Mouse (Mus musculus) frontal cortex, postnatal 25 days (tissue): ENCODE results near the gene Plxna2.

Experiments
- DNase-seq, 2 experiments: peaks; one replicate each; pipeline ENCODE4 v3.0.0; 2022; ENCODE audit warnings: low spot score in 2 of 2

Gene Plxna2

DNA sequence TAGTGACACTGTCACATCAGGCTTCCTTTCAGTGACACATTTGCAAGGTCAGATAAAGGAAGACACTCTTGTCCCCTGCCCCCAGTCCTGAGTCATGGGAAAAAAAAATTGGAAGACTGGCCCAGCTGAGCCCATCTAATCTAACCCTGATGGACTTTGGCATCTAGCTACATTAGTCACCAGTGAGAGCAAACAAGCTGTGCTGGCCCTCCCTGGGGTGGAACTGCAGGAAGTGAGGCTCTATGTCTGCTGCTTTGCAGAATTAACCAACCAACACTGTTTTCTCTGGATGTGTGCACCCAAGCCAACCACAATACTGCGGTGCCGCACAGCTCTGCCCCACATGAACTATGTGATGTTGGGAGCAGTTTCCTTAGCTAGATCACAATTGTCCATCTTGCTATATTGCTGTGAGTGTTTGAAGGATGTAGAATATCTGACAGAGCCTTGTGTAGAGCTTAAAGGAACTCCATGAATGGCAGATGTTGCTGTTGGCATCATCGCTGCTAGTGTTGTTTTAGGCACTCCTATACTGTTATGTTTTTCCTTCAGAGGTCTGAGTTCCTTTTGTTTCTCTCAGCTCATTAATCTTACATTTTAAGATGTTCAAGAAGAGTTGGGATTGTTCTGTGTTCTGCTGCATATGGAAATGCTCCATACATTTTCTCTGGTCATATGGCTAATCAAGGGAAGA is 42.6 kb downstream of the Plxna2 start:
- no peak for DNase-seq

GRCm38 (mm10) chr1:194663021-194663420 is 45.0 kb downstream of the Plxna2 start:
- DNase-seq = no peak

DNA sequence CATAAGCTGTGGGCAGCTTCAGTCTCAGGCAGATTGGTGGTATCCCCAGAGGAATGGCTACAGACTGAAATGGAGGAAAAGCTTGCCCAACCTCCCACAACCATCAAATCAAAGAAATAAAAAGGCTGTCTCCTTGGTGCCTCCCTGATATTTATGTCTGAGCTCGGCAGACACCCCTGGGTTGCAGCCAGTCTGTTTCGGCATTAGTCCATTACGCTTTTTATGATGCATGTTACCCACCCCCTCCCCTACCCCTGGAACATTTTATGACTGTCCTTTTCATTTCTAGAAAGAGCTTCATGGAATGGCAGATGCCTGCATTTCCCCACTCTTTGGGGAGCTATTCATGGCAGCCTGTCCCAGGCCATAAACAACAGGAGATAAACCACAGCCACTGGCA is 47.7 kb downstream of the Plxna2 start:
- DNase-seq = no peak

GRCm38 (mm10) chr1:194671783-194672524 is 53.9 kb downstream of the Plxna2 start:
- no peak for DNase-seq

DNA sequence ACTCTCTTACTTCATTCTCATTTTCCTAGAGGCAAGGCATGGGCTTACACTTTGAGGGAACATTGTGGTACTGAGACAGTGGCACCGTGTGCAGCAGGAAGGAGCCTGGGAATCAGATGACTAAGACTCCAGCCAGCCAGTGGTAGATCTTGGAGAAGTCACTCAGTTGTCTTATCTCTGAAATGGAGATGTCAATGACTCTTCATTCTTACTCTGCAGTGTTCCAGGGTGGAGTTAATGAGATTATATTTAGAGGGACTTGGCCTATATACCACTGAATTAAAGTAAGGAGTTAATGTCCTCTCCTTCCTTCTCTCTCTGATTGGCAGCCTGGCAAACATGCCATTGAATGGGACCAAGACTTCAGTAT is 54.5 kb downstream of the Plxna2 start:
- no peak for DNase-seq

GRCm38 (mm10) chr1:194673229-194673628 is 55.2 kb downstream of the Plxna2 start:
- DNase-seq = no peak

DNA sequence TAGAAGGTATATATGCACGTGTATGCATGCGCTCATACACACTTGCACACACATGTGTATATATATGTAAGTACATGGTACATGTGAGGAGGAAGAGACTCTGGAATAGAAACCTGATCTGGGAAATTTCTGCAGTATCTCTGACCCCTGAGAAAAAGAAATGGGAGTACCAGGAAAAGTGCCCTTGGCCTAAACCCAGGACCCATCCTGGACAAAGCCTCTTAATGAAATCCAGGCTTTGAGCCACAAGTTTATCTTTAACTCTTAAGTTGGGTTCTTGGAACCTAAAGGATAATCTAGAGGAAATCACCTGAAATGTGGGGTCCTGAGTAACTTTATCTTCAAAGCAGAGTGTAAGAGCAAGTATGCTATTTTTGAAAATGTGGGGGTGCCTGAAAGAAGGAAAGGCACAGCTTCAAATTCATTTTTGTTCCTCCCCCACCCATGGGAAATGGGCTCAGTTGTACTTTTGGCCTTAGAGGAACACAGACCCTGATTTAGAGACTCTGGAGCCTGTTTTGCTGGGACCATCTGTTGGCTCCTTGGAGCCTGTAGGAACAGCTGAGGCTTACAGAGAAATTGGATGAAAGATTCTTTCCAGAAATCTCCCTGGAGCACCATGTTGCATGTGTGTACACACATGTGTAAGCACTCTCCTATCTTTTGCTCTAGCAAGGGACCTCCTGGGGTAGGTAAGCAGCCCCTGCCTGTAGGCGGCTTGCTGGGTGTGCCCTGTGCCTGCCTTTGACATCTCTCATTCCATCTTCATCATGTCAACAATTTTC is 57.3 kb downstream of the Plxna2 start:
- DNase-seq = no peak

DNA sequence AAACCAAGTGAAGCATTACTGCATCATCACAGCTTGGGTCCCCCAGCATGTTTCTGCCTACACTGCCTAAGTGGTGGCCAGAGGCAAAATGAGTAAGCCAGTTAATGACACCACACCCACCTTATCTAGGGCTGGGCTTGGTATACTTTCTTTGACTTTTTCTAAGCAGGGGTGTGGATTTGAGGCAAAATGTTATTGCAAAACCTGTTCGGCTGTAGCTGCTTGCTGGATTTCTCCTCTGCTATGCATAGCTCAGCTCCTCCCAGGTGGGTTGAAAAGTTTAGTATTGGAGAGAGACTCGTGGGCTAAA is 57.8 kb downstream of the Plxna2 start:
- no peak for DNase-seq

DNA sequence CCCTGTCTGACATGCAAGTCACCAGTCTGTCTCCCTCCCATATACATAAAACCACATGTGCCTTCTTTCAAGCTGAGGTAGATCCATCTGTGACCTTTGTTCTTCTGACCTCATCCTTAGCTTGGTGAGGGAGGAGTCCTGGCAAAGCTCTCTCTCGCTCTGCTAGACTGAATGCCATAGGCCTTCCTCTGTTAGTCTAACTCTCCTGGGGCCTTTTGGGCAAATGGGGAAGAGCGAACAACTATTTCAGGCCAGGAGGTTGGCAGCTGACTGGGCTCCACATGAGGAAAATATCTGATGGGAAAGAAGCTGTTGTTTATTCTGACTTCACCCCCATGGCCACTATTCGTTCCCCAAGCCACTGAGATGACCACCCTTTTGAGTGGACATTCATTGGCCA is 59.9 kb downstream of the Plxna2 start:
- no peak for DNase-seq

DNA sequence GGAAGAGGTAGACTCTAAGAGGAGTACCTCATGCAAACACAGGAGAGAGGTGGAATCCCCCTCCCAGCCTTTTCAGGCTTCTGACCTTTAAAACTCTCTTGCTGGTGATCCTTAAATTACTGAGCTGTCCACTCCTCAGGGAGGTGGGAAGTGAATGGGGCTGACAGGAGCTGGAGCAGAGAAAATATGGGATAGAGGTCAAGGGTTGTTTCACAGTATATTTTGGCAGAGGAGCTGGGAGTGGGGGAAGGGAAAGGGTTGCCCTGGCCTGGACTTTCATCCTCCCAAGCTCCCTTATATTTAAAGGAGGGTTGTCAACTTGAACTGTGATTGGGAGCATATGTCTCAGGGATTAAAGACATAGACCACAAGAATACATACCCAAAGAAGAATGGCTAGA is 61.1 kb downstream of the Plxna2 start:
- no peak for DNase-seq

DNA sequence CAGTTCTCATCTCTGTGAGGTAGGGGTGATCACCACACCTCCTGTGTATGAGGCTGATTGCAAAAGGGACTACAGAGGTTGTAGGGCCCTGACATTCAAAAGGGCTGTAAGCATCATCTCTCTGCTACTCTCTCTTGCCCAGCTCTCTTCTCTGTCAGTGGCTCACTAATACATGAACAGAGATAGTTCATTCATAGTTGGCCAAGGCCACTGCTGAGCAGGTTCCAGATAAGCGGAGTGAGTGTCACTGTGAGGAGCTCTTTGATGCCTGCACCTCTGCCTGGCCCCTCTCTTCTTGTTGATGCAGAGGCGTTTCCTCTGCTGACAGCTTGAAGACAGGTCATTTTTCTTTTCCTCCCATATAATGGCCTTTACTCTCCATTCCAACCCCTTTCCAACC is 62.1 kb downstream of the Plxna2 start:
- no peak for DNase-seq

DNA sequence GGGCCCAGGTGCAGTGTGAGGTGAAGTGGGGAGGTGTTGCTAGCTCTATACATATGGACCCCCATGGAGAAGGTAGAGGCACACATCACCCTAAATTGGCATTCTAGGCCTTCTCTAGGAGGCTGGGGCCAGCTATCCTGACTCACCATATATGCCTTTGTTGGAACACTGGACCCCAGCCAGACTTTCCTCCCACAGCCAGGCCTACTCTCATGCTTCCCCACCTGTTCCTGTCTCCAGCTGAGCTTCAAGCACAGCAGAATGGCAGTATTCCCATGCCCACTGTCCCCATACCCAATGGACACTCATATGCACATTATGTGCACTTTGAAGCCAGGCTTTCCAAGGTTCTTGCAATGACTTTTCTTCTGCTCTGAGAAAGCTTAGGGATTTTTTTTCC is 64.0 kb downstream of the Plxna2 start:
- peak; percentile 46 to 68 for DNase-seq

DNA sequence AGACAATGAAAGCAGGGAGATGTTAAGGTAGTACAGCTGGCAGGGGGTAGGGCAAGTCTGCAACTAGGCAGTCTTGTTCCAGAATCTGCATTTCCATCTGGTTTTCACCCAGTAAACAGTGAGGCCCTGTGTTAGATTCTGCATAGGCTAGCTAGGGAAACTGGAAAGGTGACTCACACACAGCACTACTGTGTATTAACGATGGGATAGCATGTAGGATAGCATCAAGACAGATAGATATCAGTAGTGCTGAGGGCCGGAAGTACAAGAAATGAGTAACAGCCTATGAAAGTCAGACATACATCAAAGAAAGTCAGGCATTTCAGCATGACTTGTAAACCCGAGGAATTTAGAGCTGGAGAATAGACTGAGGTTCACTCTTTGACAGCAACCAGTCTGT is 65.1 kb downstream of the Plxna2 start:
- DNase-seq = no peak

- DNase-seq = no peak
Measured at GRCm38 (mm10) chr1:194685896-194686295, 67.9 kb downstream of the Plxna2 start.

- DNase-seq = no peak
Measured at GRCm38 (mm10) chr1:194687746-194688145, 69.7 kb downstream of the Plxna2 start.

DNA sequence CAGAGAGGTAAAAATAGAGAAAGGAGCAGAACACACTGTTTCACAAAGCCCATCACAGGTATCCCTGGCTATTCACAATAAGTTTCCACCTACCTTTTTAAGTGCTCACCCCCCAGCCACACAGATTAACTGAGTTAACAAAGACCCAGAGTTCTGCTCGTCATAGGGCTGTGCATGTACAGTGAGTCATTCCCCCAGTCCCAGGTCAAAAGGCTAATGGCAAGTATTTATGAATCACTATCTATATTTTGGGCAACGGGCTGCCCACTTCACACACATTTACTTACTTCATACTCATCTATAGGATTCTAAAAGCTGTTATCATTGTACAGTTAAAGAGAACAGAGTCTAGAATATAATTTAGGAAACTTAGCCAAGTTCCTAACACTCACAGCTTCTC is 70.1 kb downstream of the Plxna2 start:
- DNase-seq = no peak

- DNase-seq = no peak
Measured at GRCm38 (mm10) chr1:194693063-194693462, 75.0 kb downstream of the Plxna2 start.

- DNase-seq = no peak
Measured at GRCm38 (mm10) chr1:194693488-194693887, 75.5 kb downstream of the Plxna2 start.

DNA sequence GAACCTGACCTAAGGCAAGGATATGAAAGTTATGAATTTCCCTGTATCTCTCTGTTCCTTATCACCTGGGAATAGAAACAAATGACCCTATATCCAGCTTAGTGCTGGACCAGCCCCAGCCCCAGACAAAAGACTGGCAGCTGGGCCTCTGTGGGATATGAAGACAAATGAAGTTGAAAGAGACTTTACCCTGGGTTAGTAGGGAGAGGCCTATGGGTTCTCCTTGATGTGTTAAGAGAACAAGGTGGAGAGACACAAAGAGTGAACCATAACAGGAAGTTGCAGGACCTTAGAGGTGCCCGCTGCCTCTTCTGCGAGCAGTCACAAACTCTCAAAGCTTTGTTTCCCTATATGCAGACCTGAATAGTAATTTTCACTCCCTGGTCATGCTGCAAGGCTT is 76.8 kb downstream of the Plxna2 start:
- no peak for DNase-seq

DNA sequence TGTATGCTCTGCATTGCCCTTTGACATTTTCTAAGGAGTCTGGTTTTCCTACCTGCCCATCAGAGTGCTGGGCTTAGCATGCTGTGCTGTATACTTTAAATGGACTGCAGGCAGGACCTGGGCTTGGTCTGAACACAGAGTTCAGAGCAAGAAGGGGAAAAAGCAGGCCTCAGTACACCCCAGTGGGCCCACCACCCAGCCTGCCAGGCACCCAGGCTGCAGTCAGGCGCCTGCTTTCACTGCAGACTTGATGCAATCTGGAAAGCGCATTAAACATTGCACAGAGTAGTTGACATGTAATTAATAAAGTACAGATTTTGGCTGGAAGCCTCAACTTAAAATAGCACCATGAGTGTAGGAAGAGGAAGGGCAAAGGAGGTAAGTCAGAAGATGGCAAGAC is 79.4 kb downstream of the Plxna2 start:
- DNase-seq = no peak

GRCm38 (mm10) chr1:194699321-194699720 is 81.3 kb downstream of the Plxna2 start:
- DNase-seq = no peak

DNA sequence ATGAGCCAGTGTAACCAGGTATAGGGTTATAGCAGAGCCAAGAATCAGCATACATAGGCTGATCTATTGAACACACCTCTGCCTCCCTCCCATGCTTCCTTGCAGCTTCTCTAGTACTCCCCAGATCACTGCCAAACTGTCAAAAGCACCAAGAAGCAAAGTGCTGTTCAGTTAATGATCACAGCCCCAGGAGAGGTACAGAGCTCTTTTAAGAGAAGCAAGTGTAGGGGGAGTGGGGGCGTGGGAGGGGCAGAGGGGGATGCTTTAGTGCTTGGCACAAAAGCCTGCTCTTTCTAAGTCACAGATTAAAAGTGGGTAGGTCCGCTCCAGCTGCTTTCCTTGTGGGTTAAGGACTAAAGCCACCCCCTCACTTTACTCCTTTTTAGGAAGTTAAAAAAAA is 85.2 kb downstream of the Plxna2 start:
- peak in 1 of 2 experiments; percentile 20 for DNase-seq
